Mouse (Mus musculus) heart, postnatal 0 days (tissue): ENCODE measurements around the gene Veph1. TPM values are rescaled to one million over a fixed set of nuclear protein-coding genes. Genes with fewer than 3 reads are reported as not detected.

Experiments
- ATAC-seq: fragments of 200-750 bp; cut with Nextera tagmentation; 2 replicates; pipeline ENCODE4 v1.8.0; 2017; ENCODE audit warnings: low read depth, moderate number of reproducible peaks, moderate library complexity; ENCODE audit not compliant: insufficient read depth
- DNase-seq: peaks from one replicate; pipeline ENCODE4 v3.0.0-alpha.2; 2016; ENCODE audit warnings: low spot score
- H3K27ac ChIP-seq: fragments of 300-500 bp; sonication (generic); 2 replicates; pipeline ENCODE4 v1.5.1; 2014; ENCODE audit warnings: low read depth, mild to moderate bottlenecking
- H3K27me3 ChIP-seq: fragments of 300-500 bp; sonication (generic); 2 replicates; pipeline ENCODE4 v1.6.1; 2014; ENCODE audit warnings: low read length, mixed read lengths; ENCODE audit not compliant: control insufficient read depth, insufficient read depth
- H3K36me3 ChIP-seq: fragments of 300-500 bp; sonication (generic); replicated peaks from 2 replicates; pipeline ENCODE4 v1.6.1; 2014; ENCODE audit warnings: low read length, mixed read lengths; ENCODE audit not compliant: control insufficient read depth, insufficient read depth
- H3K4me1 ChIP-seq: fragments of 300-500 bp; sonication (generic); 2 replicates; pipeline ENCODE4 v1.6.1; 2014; ENCODE audit warnings: antibody characterized with exemption; ENCODE audit not compliant: control insufficient read depth, insufficient read depth
- H3K4me2 ChIP-seq: fragments of 300-500 bp; sonication (generic); 2 replicates; pipeline ENCODE4 v1.6.1; 2014; ENCODE audit warnings: low read depth, mild to moderate bottlenecking, low read length, moderate library complexity
- H3K4me3 ChIP-seq: fragments of 300-500 bp; sonication (generic); 2 replicates; pipeline ENCODE4 v1.5.1; 2014; ENCODE audit warnings: low read depth, low read length
- H3K9ac ChIP-seq: fragments of 300-500 bp; sonication (generic); replicated peaks from 2 replicates; pipeline ENCODE4 v1.6.1; 2014; ENCODE audit warnings: low read depth, low read length, mixed read lengths
- H3K9me3 ChIP-seq: fragments of 300-500 bp; sonication (generic); replicated peaks from 2 replicates; pipeline ENCODE4 v1.6.1; 2016; ENCODE audit warnings: low read length; ENCODE audit not compliant: control insufficient read depth
- CTCF ChIP-seq: IDR thresholded peaks from 2 replicates; pipeline ENCODE4 v1.5.1; 2016; ENCODE audit warnings: antibody characterized with exemption, control low read depth, low read depth
- EP300 ChIP-seq: IDR thresholded peaks from 2 replicates; pipeline ENCODE4 v1.6.1; 2016; ENCODE audit warnings: antibody characterized with exemption, low read depth
- WGBS: fragments of 180-500 bp; shearing (Covaris S2); extraction: QIAGEN DNeasy Blood & Tissue Kit; methylation state at CpG from one replicate; pipeline ENCODE4 v1.1.7; 2014; 5-methylcytosine and 5-hydroxymethylcytosine counted together
- polyA plus RNA-seq: library from polyadenylated mRNA; unstranded; fragments of >200 nt; fragmentation: Nextera tagmentation; extraction: Ambion mirVana; gene quantifications from 2 replicates; pipeline ENCODE4 v1.2.1, GENCODE M21; 2015
- total RNA-seq: library from RNA; depleted of rRNA; stranded (reverse); fragments of >200 nt; gene quantifications from 2 replicates; pipeline ENCODE4 v1.2.3, GENCODE M21; 2014; ENCODE audit warnings: low replicate concordance

The Veph1 gene
- total and polyA plus RNA-seq, 2 experiments from 2014 or later, result 0.30 to 2.5 TPM

DNA sequence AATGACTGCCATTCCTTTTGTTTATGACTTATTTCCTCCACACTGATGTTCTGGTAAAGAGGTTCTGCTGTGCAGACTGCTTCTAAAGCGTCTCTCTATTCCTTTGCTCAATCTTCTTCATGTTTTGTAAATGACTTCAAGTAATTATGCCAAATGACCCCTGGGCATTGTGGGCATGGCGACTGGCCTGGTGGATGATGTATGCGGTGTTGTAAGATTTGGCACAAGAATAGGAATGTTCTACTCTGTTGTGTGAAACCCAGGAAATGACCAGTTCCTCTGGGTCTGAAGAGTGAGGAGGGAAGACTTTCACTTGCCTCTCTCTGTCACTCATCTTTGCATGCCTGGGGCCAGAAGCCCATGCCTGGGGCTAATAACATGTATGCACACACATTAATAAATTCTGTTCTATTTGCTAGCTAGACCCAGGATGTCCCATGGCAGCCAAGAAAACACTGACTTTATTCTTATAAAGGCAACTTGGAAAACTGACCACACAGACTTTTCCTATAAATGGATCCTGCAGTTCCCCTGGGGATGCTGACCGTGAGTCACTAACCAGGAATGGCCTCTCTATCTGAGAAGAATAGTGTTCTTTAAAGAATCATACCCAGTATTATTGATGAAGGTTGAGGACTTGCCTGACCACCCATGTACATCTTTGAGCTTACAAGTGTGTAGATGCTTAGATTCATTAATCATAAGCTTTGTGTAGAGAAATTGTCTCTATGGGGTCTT is 87.6 kb downstream of the Veph1 start:
- Histone ChIP-seq H3K27me3 (no peaks in the 10 kb centered on the region), H3K36me3 (no peaks in the 10 kb centered on the region), H3K4me1 (no peaks in the 10 kb centered on the region), H3K9ac (no peak overlapping the region), H3K27ac (no peak overlapping the region), H3K9me3 (no peaks in the 10 kb centered on the region), H3K4me2 (no peak overlapping the region), H3K4me3 (no peak overlapping the region)
- TF ChIP-seq EP300, result no peak
- no peak for TF ChIP-seq CTCF
- 72% methylated on average over 4 of the region's 4 CpGs for WGBS
- ATAC-seq (no peak), DNase-seq (no peak)

DNA sequence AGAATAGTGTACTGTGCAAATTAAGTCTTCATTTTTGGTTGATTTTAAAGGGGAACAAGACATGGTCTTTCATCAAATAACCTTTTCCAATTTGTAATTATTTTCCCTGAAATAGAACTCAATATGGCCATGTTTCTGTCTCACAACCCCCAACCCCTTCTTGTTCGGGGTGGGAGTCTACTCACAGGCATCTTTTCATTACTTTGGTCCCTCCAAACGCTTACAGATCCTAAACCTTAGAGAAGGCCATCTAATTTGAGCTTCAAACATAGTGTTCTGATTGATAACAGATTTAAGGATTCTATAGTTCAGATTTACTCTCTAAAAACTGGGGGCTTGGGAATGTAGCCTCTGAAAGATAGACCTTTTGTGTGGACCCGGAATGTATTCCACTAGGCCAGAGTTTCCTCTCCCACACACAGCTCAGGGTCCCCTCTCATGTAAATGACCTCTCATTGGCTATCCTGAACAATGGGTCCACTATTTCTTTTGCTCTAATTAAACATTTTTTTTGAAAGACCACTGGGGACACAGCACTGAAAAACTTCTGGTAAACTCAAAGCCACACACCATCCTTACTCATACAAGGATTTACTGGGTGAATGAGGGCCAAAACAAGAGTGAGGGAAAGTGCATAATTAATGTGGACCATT is 102.6 kb downstream of the Veph1 start:
- Histone ChIP-seq H3K36me3 (no peaks in the 10 kb centered on the region), H3K4me2 (no peak overlapping the region), H3K27me3 (no peaks in the 10 kb centered on the region), H3K27ac (no peak overlapping the region), H3K9me3 (no peaks in the 10 kb centered on the region), H3K9ac (no peak overlapping the region), H3K4me3 (no peak overlapping the region), H3K4me1 (no peaks in the 10 kb centered on the region)
- TF ChIP-seq CTCF (no peak), EP300 (no peak)
- no peak for DNase-seq
- ATAC-seq, result no peak
- WGBS, result 80% methylated on average over 3 of the region's 3 CpGs

DNA sequence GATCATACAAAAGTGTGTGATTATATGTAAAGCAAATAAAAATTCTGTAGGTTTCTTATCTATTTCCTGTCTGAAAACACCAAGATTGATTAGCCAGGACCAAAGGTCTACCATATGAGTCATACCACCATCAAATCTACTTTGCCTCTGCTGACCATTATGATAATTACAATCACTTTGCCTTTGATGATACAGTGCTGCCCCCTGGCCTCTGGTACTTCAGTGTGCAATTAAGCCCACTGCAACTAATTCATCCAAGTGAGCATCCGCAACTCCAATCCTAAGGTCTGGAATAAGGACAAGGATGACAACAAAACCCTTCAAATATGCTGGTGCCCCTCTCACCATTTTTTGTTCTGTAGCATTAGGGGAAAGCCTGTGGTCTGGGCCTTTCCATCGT is 117.0 kb downstream of the Veph1 start:
- Histone ChIP-seq H3K27ac (no peak overlapping the region), H3K4me1 (no peaks in the 10 kb centered on the region), H3K36me3 (no peaks in the 10 kb centered on the region), H3K4me2 (no peak overlapping the region), H3K4me3 (no peak overlapping the region), H3K9me3 (no peaks in the 10 kb centered on the region), H3K9ac (no peak overlapping the region), H3K27me3 (no peaks in the 10 kb centered on the region)
- no peak for ATAC-seq
- TF ChIP-seq EP300, result no peak
- peak; percentile 17; the same call in 1 of the 2 replicates for TF ChIP-seq CTCF
- no peak for DNase-seq
- WGBS, result 77% methylated on average over 2 of the region's 2 CpGs

DNA sequence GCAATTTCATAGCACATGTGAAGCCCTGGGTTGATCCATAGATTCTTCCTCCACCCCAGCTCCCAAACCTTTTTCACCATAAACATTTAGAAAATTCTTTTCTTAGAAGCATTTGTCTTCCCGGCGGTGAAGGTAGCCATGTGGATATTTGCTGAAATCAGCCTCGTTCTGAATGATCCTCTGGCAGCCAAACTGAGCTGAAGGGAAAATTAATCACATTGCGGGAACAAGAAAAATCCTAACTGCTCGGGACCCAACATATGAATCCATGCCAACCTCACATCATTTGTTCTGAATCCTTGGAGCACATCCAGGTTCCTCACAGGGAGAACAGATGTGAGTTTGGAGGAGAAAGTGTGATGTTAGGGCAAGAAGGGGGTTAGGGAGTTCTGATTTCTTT is 123.7 kb downstream of the Veph1 start:
- H3K27me3 ChIP-seq, result no peaks in the 10 kb centered on the region
- DNase-seq (no peak), ATAC-seq (no peak)
- WGBS, result 65% methylated on average over 5 of the region's 5 CpGs
- TF ChIP-seq EP300 (no peak), CTCF (no peak)
- H3K4me1 ChIP-seq, result no peaks in the 10 kb centered on the region
- H3K4me2 ChIP-seq, result no peak overlapping the region
- no peaks in the 10 kb centered on the region for H3K36me3 ChIP-seq
- no peak overlapping the region for H3K27ac ChIP-seq
- H3K4me3 ChIP-seq, result no peak overlapping the region
- no peaks in the 10 kb centered on the region for H3K9me3 ChIP-seq
- no peak overlapping the region for H3K9ac ChIP-seq

DNA sequence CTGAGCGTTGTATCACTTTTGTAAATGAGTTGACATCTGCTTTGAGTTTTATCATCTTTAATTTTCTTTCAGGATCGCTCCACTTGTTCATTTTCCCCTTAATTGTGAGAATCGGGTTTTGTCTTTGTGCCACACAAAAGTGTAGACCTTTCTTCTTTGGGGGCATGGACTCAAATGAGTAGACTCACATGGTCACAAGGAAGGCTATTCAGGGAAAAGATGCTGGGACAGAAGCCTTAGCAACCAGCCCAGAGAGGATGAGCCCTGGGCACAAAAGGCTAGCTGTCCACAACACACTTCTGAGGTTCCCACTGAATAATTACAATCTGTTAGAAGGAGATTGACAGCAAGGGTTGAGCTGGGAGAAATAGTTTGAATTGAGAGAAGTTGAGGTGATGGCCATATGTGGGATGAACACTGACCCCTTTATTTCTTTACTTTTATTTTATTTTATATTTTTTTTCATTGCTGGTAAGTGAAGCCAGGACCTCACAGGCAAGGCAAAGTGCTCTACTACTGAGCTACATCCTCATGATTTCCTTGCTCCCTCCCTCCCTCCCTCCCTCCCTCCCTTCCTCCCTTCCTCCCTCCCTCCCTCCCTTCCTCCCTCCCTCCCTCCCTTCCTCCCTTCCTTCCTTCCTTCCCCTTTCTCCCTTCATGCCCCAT is 126.6 kb downstream of the Veph1 start:
- no peaks in the 10 kb centered on the region for H3K4me1 ChIP-seq
- H3K27me3 ChIP-seq, result no peaks in the 10 kb centered on the region
- no peak overlapping the region for H3K27ac ChIP-seq
- no peaks in the 10 kb centered on the region for H3K9me3 ChIP-seq
- WGBS, result 72% methylated on average over 3 of the region's 3 CpGs
- no peak overlapping the region for H3K9ac ChIP-seq
- H3K4me2 ChIP-seq, result no peak overlapping the region
- H3K36me3 ChIP-seq, result no peaks in the 10 kb centered on the region
- H3K4me3 ChIP-seq, result no peak overlapping the region
- TF ChIP-seq EP300, result no peak
- no peak for TF ChIP-seq CTCF
- no peak for ATAC-seq
- no peak for DNase-seq
